Mouse (Mus musculus): ENCODE data around the gene Cfap161. TPM values are rescaled to one million over a fixed set of nuclear protein-coding genes. Genes with fewer than 3 reads are reported as not detected.

The Cfap161 gene
- polyA plus RNA-seq, 1 experiment from 2014 or later, result not detected

- Histone ChIP-seq H3K4me3 (ENCODE audit: low read length) (no peak overlapping the region), H3K4me2 (replicated peaks; ENCODE audit: low read depth, low read length) (no peak overlapping the region), H3K4me1 (ENCODE audit: control insufficient read depth, insufficient read depth, low read length) (0 out of 2 replicates have a peak, but pooled peaks cover 10% of the 10 kb centered on the region), H3K27me3 (ENCODE audit: control insufficient read depth, insufficient read depth, low read length) (no peaks in the 10 kb centered on the region), H3K9me3 (ENCODE audit: control insufficient read depth, low read length) (no peaks in the 10 kb centered on the region), H3K36me3 (ENCODE audit: control insufficient read depth, insufficient read depth, low read length) (no peaks in the 10 kb centered on the region), H3K27ac (ENCODE audit: low read depth, low read length) (no peak overlapping the region), H3K9ac (ENCODE audit: low read depth, low read length) (no peak overlapping the region)
- ATAC-seq (ENCODE audit: low FRiP score, low TSS enrichment), result no peak
Observed at GRCm38 (mm10) chr7:83798004-83798403, 3.3 kb upstream of the Cfap161 start.

GRCm38 (mm10) chr7:83796177-83796576, 1.5 kb upstream of the Cfap161 start:
- no peak overlapping the region for H3K4me2 ChIP-seq (replicated peaks; ENCODE audit: low read depth, low read length)
- no peak overlapping the region for H3K27ac ChIP-seq (ENCODE audit: low read depth, low read length)
- ATAC-seq (ENCODE audit: low FRiP score, low TSS enrichment), result no peak
- H3K9ac ChIP-seq (ENCODE audit: low read depth, low read length), result no peak overlapping the region
- 75% methylated on average over 5 of the region's 5 CpGs for WGBS
- no peaks in the 10 kb centered on the region for H3K36me3 ChIP-seq (ENCODE audit: control insufficient read depth, insufficient read depth, low read length)
- H3K27me3 ChIP-seq (ENCODE audit: control insufficient read depth, insufficient read depth, low read length), result no peaks in the 10 kb centered on the region
- 0 out of 2 replicates have a peak, but pooled peaks cover 10% of the 10 kb centered on the region for H3K4me1 ChIP-seq (ENCODE audit: control insufficient read depth, insufficient read depth, low read length)
- no peak overlapping the region for H3K4me3 ChIP-seq (ENCODE audit: low read length)
- no peaks in the 10 kb centered on the region for H3K9me3 ChIP-seq (ENCODE audit: control insufficient read depth, low read length)

- Histone ChIP-seq H3K4me2 (replicated peaks; ENCODE audit: low read depth, low read length) (peak overlapping the region; percentile 10; the same call in 1 of the 2 replicates), H3K4me3 (ENCODE audit: low read length) (no peak overlapping the region), H3K27ac (ENCODE audit: low read depth, low read length) (no peak overlapping the region), H3K9ac (ENCODE audit: low read depth, low read length) (no peak overlapping the region), H3K27me3 (ENCODE audit: control insufficient read depth, insufficient read depth, low read length) (no peaks in the 10 kb centered on the region), H3K9me3 (ENCODE audit: control insufficient read depth, low read length) (no peaks in the 10 kb centered on the region), H3K36me3 (ENCODE audit: control insufficient read depth, insufficient read depth, low read length) (no peaks in the 10 kb centered on the region), H3K4me1 (ENCODE audit: control insufficient read depth, insufficient read depth, low read length) (0 out of 2 replicates have a peak, but pooled peaks cover 10% of the 10 kb centered on the region)
- ATAC-seq (ENCODE audit: low FRiP score, low TSS enrichment), result no peak; the same call in 1 of the 2 replicates
- WGBS, result 39% methylated on average over 11 of the region's 11 CpGs
Observed at GRCm38 (mm10) chr7:83794006-83794683, 535 bp downstream of the Cfap161 start.

- H3K9me3 ChIP-seq (ENCODE audit: control insufficient read depth, low read length), result no peaks in the 10 kb centered on the region
- no peak overlapping the region for H3K27ac ChIP-seq (ENCODE audit: low read depth, low read length)
- no peak overlapping the region for H3K9ac ChIP-seq (ENCODE audit: low read depth, low read length)
- H3K36me3 ChIP-seq (ENCODE audit: control insufficient read depth, insufficient read depth, low read length), result no peaks in the 10 kb centered on the region
- no peaks in the 10 kb centered on the region for H3K4me1 ChIP-seq (ENCODE audit: control insufficient read depth, insufficient read depth, low read length)
- H3K4me3 ChIP-seq (ENCODE audit: low read length), result no peak overlapping the region
- no peak overlapping the region for H3K4me2 ChIP-seq (replicated peaks; ENCODE audit: low read depth, low read length)
- WGBS, result 74% methylated on average over 4 of the region's 4 CpGs
- no peaks in the 10 kb centered on the region for H3K27me3 ChIP-seq (ENCODE audit: control insufficient read depth, insufficient read depth, low read length)
- no peak for ATAC-seq (ENCODE audit: low FRiP score, low TSS enrichment)
Observed at GRCm38 (mm10) chr7:83780881-83781280, 13.8 kb downstream of the Cfap161 start.

- ATAC-seq (ENCODE audit: low FRiP score, low TSS enrichment), result no peak
- no peak overlapping the region for H3K27ac ChIP-seq (ENCODE audit: low read depth, low read length)
- no peaks in the 10 kb centered on the region for H3K9me3 ChIP-seq (ENCODE audit: control insufficient read depth, low read length)
- H3K4me2 ChIP-seq (replicated peaks; ENCODE audit: low read depth, low read length), result no peak overlapping the region
- H3K36me3 ChIP-seq (ENCODE audit: control insufficient read depth, insufficient read depth, low read length), result no peaks in the 10 kb centered on the region
- H3K4me3 ChIP-seq (ENCODE audit: low read length), result no peak overlapping the region
- H3K27me3 ChIP-seq (ENCODE audit: control insufficient read depth, insufficient read depth, low read length), result no peaks in the 10 kb centered on the region
- no peak overlapping the region for H3K9ac ChIP-seq (ENCODE audit: low read depth, low read length)
- 78% methylated on average over 4 of the region's 4 CpGs for WGBS
- no peaks in the 10 kb centered on the region for H3K4me1 ChIP-seq (ENCODE audit: control insufficient read depth, insufficient read depth, low read length)
Observed at GRCm38 (mm10) chr7:83780026-83780425, 14.7 kb downstream of the Cfap161 start.

- Histone ChIP-seq H3K9ac (ENCODE audit: low read depth, low read length) (no peak overlapping the region), H3K4me3 (ENCODE audit: low read length) (no peak overlapping the region), H3K4me2 (replicated peaks; ENCODE audit: low read depth, low read length) (no peak overlapping the region), H3K9me3 (ENCODE audit: control insufficient read depth, low read length) (no peaks in the 10 kb centered on the region), H3K27ac (ENCODE audit: low read depth, low read length) (no peak overlapping the region), H3K27me3 (ENCODE audit: control insufficient read depth, insufficient read depth, low read length) (no peaks in the 10 kb centered on the region), H3K4me1 (ENCODE audit: control insufficient read depth, insufficient read depth, low read length) (no peaks in the 10 kb centered on the region), H3K36me3 (ENCODE audit: control insufficient read depth, insufficient read depth, low read length) (no peaks in the 10 kb centered on the region)
- no peak for ATAC-seq (ENCODE audit: low FRiP score, low TSS enrichment)
- 75% methylated on average over 2 of the region's 2 CpGs for WGBS
Observed at GRCm38 (mm10) chr7:83779028-83779427, 15.7 kb downstream of the Cfap161 start.

GRCm38 (mm10) chr7:83778516-83778915, 16.2 kb downstream of the Cfap161 start:
- Histone ChIP-seq H3K36me3 (ENCODE audit: control insufficient read depth, insufficient read depth, low read length) (no peaks in the 10 kb centered on the region), H3K9ac (ENCODE audit: low read depth, low read length) (no peak overlapping the region), H3K4me2 (replicated peaks; ENCODE audit: low read depth, low read length) (no peak overlapping the region), H3K27ac (ENCODE audit: low read depth, low read length) (no peak overlapping the region), H3K4me1 (ENCODE audit: control insufficient read depth, insufficient read depth, low read length) (no peaks in the 10 kb centered on the region), H3K9me3 (ENCODE audit: control insufficient read depth, low read length) (no peaks in the 10 kb centered on the region), H3K27me3 (ENCODE audit: control insufficient read depth, insufficient read depth, low read length) (no peaks in the 10 kb centered on the region), H3K4me3 (ENCODE audit: low read length) (no peak overlapping the region)
- no peak for ATAC-seq (ENCODE audit: low FRiP score, low TSS enrichment)
- WGBS, result 74% methylated on average over 2 of the region's 2 CpGs

GRCm38 (mm10) chr7:83774721-83775120, 20.0 kb downstream of the Cfap161 start:
- no peak overlapping the region for H3K4me2 ChIP-seq (replicated peaks; ENCODE audit: low read depth, low read length)
- H3K4me3 ChIP-seq (ENCODE audit: low read length), result no peak overlapping the region
- H3K4me1 ChIP-seq (ENCODE audit: control insufficient read depth, insufficient read depth, low read length), result no peaks in the 10 kb centered on the region
- WGBS, result 24% methylated on average over 5 of the region's 5 CpGs
- no peak overlapping the region for H3K27ac ChIP-seq (ENCODE audit: low read depth, low read length)
- no peak overlapping the region for H3K9ac ChIP-seq (ENCODE audit: low read depth, low read length)
- ATAC-seq (ENCODE audit: low FRiP score, low TSS enrichment), result no peak
- H3K36me3 ChIP-seq (ENCODE audit: control insufficient read depth, insufficient read depth, low read length), result no peaks in the 10 kb centered on the region
- no peaks in the 10 kb centered on the region for H3K9me3 ChIP-seq (ENCODE audit: control insufficient read depth, low read length)
- no peaks in the 10 kb centered on the region for H3K27me3 ChIP-seq (ENCODE audit: control insufficient read depth, insufficient read depth, low read length)

- Histone ChIP-seq H3K36me3 (ENCODE audit: control insufficient read depth, insufficient read depth, low read length) (no peaks in the 10 kb centered on the region), H3K27ac (ENCODE audit: low read depth, low read length) (no peak overlapping the region), H3K4me3 (ENCODE audit: low read length) (no peak overlapping the region), H3K4me1 (ENCODE audit: control insufficient read depth, insufficient read depth, low read length) (no peaks in the 10 kb centered on the region), H3K27me3 (ENCODE audit: control insufficient read depth, insufficient read depth, low read length) (no peaks in the 10 kb centered on the region), H3K9me3 (ENCODE audit: control insufficient read depth, low read length) (no peaks in the 10 kb centered on the region), H3K4me2 (replicated peaks; ENCODE audit: low read depth, low read length) (no peak overlapping the region), H3K9ac (ENCODE audit: low read depth, low read length) (no peak overlapping the region)
- 66% methylated on average over 3 of the region's 3 CpGs for WGBS
- no peak for ATAC-seq (ENCODE audit: low FRiP score, low TSS enrichment)
Observed at GRCm38 (mm10) chr7:83763674-83764073, 31.0 kb downstream of the Cfap161 start.
